10 mouse cellular contexts compared by ENCODE assay signal in genomic region chr7:110223727-110224510, GRCm38 (mm10). TPM values are rescaled to one million over a fixed set of nuclear protein-coding genes. Genes with fewer than 3 reads are reported as not detected.
A peak's percentile ranks its signal among the peaks of the same experiment; 100 is the strongest.
DNase-seq lines count a peak whose midpoint lies in the region; ATAC-seq lines count a peak whose summit lies in the region.
"Had no signal": no experiment of that assay in that cellular context is flagged by ENCODE, and none has a peak within 500 bp of the region (broad histone marks: within the 10 kb centered on the region; RNA-seq: fewer than 3 reads in every experiment).

No protein-coding gene starts in this region.

- DNase-seq in adrenal gland, postnatal 14 days: peak; percentile 32
- DNase-seq in adrenal gland, postnatal 4 days (ENCODE audit: low spot score in 2 of 2): no peak
- DNase-seq in heart, postnatal 25 days (ENCODE audit: low spot score): peak; percentile 12
- no peak for DNase-seq in heart, adult 8-10 months (ENCODE audit: low spot score)
- DNase-seq in 416B (ENCODE audit: low read depth): peak; percentile 31
- DNase-seq in gastrocnemius, postnatal 25 days: peak; percentile 37
- no peak for DNase-seq in layer of hippocampus, postnatal 36 days
- DNase-seq: cerebellum, postnatal 14 days; layer of hippocampus, adult 9-11 months had no signal

- no peak for ATAC-seq in megakaryocyte progenitor cell, adult 5-6 weeks (replicated peaks; ENCODE audit: poor library complexity)

- intact Hi-C loops in heart, postnatal 25 days (cut with DNase I): no loop called here

RNA-seq across cellular contexts. Expression of gene Swap70, which starts 2.4 kb away (rescaled TPM):
- total RNA-seq in adrenal gland, postnatal 14 days (2021): 17.2 and 28.1 TPM in 2 replicates
- total RNA-seq in adrenal gland, postnatal 4 days (2021): 10 to 100 TPM; 30.2 to 31.2 TPM
- total RNA-seq in heart, postnatal 25 days (2021): 10 to 100 TPM; 12.7 to 14.3 TPM
- 10 to 100 TPM; 11.0 to 13.4 (median 12.0) TPM for total RNA-seq in heart, adult 8-10 months (2022)
- total RNA-seq in gastrocnemius, postnatal 25 days (2021): 1 to 10 TPM; 5.7 to 6.2 TPM
- 10 to 100 TPM; 10.7 TPM for total RNA-seq in layer of hippocampus, postnatal 36 days (2021)
- total RNA-seq in megakaryocyte progenitor cell, adult 5-6 weeks (2015): 30.1 and 36.6 TPM in 2 replicates
- total RNA-seq in megakaryocyte progenitor cell, adult 5-6 weeks (2017): 67.0 and 68.6 TPM in 2 replicates

Comparison
In these comparisons a context has a peak if more than half of its experiments do, and no peak if none do; other contexts are left out.
1. DNase-seq: peak in adrenal gland, postnatal 14 days (single experiment), heart, postnatal 25 days (single experiment), 416B (single experiment) and gastrocnemius, postnatal 25 days (single experiment); none in adrenal gland, postnatal 4 days (0 of 2), heart, adult 8-10 months (single experiment) and layer of hippocampus, postnatal 36 days (0 of 2).